Mouse (Mus musculus) urinary bladder, postnatal 36 days (tissue): ENCODE measurements around the gene Serpinf1.

Experiments used
- DNase-seq, 2 experiments: peaks; one replicate each; pipeline ENCODE4 v3.0.0; 2022; ENCODE audit warnings: low spot score in 2 of 2, mixed read lengths in 1 of 2

Serpinf1 gene

GRCm38 (mm10) chr11:75422013-75422792, at the start of gene Serpinf1:
Gene Serpinf1 (minus strand): TSS chr11:75422701.
- no peak for DNase-seq

GRCm38 (mm10) chr11:75470675-75471074, 48.2 kb upstream of the Serpinf1 start:
- DNase-seq, result no peak

- no peak for DNase-seq
These were observed 46.8 kb upstream of the Serpinf1 start for GRCm38 (mm10) chr11:75469261-75469660.

- no peak for DNase-seq
These were observed 45.9 kb upstream of the Serpinf1 start for GRCm38 (mm10) chr11:75468410-75468809.

- DNase-seq, result peak in 1 of 2 experiments; percentile 60
These were observed 45.2 kb upstream of the Serpinf1 start for GRCm38 (mm10) chr11:75467512-75468215.

- no peak for DNase-seq
These were observed 44.4 kb upstream of the Serpinf1 start for GRCm38 (mm10) chr11:75466731-75467505.

GRCm38 (mm10) chr11:75465051-75465450, 42.5 kb upstream of the Serpinf1 start:
- no peak for DNase-seq

GRCm38 (mm10) chr11:75464417-75464816, 41.9 kb upstream of the Serpinf1 start:
- DNase-seq, result no peak

- DNase-seq, result no peak
These were observed 41.1 kb upstream of the Serpinf1 start for GRCm38 (mm10) chr11:75463624-75464023.

- DNase-seq, result peak; percentile 86 to 92
These were observed 40.4 kb upstream of the Serpinf1 start for GRCm38 (mm10) chr11:75462865-75463336.

- DNase-seq, result peak; percentile 85 to 91
These were observed 39.8 kb upstream of the Serpinf1 start for GRCm38 (mm10) chr11:75462253-75462783.

GRCm38 (mm10) chr11:75461743-75462252, 39.3 kb upstream of the Serpinf1 start:
- DNase-seq, result no peak

GRCm38 (mm10) chr11:75460844-75461742, 38.6 kb upstream of the Serpinf1 start, which contains the start of gene Tlcd2:
Gene Tlcd2 (plus strand): TSS chr11:75461715.
- DNase-seq, result peak; percentile 99 to 100

- peak; percentile 85 to 91 for DNase-seq
These were observed 37.8 kb upstream of the Serpinf1 start for GRCm38 (mm10) chr11:75460103-75460843.

GRCm38 (mm10) chr11:75459751-75460102, 37.2 kb upstream of the Serpinf1 start:
- no peak for DNase-seq

- no peak for DNase-seq
These were observed 36.7 kb upstream of the Serpinf1 start for GRCm38 (mm10) chr11:75459141-75459711.

- peak in 1 of 2 experiments; percentile 42 for DNase-seq
These were observed 36.1 kb upstream of the Serpinf1 start for GRCm38 (mm10) chr11:75458628-75459041.

- DNase-seq, result no peak
These were observed 35.7 kb upstream of the Serpinf1 start for GRCm38 (mm10) chr11:75458169-75458568.

GRCm38 (mm10) chr11:75456440-75456871, 34.0 kb upstream of the Serpinf1 start:
- DNase-seq, result no peak
